Mouse (Mus musculus) kidney, adult 9 months (tissue): ENCODE data around the gene Ddx11.

ENCODE experiments used
- DNase-seq: peaks from one replicate; pipeline ENCODE4 v3.0.0; 2022

Ddx11 gene

GRCm38 (mm10) chr17:66123066-66123815 is at the start of gene Ddx11:
Ddx11 (plus strand) TSS chr17:66123520.
- peak; percentile 93 for DNase-seq

DNA sequence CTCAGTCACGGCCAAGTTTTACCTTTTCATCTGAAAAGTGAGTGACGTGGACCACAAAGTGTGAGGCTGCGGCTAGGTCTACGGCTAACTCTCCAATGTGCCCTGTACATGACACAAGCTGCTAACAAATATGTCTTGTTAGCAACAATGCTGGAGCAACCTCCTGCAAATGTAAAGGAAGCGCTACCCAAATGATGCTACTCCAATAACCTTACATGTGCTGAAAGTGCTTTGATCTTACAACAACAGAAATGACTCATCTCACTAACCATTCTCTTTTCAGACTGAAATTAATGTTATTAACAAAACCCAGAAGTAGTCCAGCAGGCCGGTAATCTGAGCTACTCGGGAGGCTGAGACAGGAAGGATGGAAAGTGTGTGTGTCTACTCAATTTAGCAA is 49.3 kb upstream of the Ddx11 start:
- DNase-seq: no peak

DNA sequence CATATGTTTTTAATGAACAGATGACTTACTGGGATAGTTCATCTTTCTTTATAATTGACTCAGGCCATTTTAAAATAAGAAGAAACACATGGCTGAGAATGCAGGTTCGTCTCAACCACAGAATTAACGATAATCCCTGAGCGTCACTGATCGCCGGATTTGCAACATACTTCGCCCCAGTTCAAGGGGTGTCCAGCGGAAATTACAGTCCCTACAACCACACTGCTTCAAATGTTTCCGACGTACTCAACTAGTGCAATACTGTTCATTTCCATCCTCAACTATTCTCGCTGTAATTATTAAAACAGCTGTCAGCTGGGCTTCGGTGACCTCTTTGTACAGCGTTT is 47.5 kb upstream of the Ddx11 start:
- DNase-seq: no peak

- peak; percentile 33 for DNase-seq
These were observed 47.0 kb upstream of the Ddx11 start for GRCm38 (mm10) chr17:66076174-66076927.

GRCm38 (mm10) chr17:66076934-66077333 is 46.4 kb upstream of the Ddx11 start, which contains the start of gene Ankrd12:
Ankrd12 (minus strand) TSS chr17:66077089.
- peak; percentile 97 for DNase-seq

DNA sequence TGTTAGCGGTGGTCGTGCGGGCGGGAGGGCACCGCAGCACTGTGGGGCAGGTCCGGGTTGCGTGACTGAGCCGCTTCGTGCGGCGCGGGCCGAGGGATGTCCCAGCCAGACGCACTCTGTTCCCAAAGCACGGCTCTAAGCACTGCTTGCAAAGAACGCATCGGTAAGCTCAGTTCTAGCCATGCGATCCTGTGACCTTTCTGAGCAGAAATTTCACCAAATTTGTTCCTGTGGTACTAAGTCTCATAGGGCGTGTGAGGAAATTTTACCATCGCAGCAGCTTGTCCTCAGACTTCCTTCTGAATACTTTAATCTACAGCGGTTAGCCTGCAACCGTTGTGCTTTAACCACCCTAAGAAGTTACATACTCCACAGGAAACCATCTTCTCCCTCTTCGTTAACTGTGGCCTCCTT is 45.9 kb upstream of the Ddx11 start:
- DNase-seq: no peak

DNA sequence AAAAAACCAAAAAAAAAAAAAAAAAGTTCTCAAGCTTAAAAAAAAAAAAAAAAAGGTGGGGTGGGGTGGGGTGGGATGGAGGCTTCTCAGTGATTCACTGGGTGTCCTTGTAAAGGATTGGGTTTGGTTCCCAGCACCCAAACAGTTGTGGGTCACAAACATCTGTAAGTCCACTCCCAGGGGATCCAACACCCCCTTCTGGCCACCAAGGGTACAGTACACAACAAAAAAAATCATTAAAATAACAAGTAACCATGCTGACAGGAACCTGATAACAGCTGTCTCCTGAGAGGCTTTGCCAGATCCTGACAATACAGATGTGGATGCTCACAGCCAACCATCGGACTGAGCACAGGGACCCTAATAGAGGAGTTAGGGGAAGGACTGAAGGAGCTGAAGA is 38.8 kb upstream of the Ddx11 start:
- DNase-seq: no peak

- no peak for DNase-seq
These were observed 38.3 kb upstream of the Ddx11 start for GRCm38 (mm10) chr17:66085038-66085437.

- no peak for DNase-seq
These were observed 33.1 kb upstream of the Ddx11 start for GRCm38 (mm10) chr17:66090251-66090650.

DNA sequence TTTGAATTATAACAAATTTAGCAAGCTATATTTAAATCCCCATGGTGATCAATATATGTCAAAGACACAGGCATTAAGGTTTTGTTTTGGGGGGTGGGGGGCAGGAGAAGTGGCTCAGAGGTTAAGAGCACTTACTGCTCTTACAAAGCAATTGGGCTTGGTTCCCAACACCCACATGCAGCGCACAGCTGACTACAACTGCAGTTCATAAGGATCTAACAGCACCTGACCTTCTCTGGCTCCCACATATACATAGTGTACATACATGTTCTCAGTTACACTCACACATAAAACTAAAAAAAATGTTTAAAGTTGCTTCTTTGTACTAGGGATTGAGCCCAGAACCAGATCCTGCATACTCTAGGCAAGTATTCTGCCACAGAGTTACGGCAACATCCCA is 31.9 kb upstream of the Ddx11 start:
- DNase-seq: no peak

DNA sequence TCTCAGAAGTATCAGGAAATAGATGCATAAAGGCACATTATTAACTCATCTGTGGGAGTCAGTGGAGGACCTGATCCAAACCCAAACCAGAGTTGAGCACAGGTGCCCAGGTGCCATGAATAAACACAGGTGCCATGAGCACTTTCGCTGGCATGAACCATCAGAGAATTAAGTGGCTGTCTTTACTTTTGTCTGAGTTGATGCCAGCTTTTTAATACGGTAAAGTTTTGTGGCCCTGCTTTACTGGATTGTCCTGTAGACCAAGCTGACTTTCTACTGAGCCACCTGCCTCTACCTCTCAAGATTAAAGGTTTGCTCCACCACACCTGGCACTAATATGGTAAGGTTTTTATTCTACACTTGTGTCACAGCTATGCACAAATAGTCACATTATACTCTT is 31.3 kb upstream of the Ddx11 start:
- DNase-seq: no peak

- DNase-seq: no peak
These were observed 30.7 kb upstream of the Ddx11 start for GRCm38 (mm10) chr17:66092664-66093063.

- peak; percentile 46 for DNase-seq
These were observed 22.5 kb upstream of the Ddx11 start for GRCm38 (mm10) chr17:66100566-66101379.

DNA sequence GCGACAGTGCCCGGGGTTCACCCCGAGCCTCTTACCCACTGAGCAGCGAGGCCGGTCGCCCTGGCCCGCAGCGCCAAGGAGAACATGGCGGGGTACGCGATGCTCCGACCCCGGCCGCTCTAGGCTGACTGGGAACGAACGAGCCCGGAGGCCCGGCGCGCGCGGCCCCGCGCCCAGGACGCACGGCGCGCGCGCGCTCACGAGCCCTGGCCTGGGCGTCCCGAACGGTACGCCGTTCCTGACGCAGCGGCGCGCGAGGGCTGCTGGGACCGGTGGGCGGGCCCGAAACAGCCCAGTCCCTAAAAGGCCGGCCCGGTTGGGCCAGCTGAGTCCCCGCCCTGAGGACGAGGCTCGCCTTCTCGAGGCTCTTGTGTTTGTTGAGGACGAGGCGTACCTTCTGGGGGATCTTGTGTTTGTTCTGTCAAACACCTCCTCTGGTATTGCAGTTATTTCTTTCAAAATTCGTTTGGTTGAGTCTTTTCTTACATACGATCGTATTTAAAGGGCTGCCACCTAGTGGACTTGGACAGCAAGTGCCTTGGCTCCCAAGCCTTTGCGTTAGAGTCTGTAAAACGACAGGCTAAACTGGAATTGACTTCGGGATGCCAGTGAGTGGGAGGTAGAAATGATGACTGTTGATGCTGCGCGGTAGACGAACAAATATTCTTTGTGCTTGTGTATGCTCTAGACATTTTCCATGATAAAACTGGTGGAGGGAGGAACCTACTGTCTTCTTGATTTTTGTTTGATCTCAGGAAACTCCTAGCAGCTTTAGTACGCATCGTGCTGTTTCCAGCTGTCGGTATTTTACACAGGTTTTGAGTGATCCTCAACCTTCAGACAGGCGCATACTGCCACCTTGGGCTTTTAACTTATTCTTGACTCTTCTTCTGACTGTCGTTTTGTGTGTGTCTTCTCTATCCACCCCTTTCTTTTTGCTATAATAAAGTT is 21.7 kb upstream of the Ddx11 start, which contains the start of gene Ndufv2:
Gene Ndufv2, minus strand, starts transcription at position 180 of the 951 bp plus-strand sequence.
- peak; percentile 93 for DNase-seq

DNA sequence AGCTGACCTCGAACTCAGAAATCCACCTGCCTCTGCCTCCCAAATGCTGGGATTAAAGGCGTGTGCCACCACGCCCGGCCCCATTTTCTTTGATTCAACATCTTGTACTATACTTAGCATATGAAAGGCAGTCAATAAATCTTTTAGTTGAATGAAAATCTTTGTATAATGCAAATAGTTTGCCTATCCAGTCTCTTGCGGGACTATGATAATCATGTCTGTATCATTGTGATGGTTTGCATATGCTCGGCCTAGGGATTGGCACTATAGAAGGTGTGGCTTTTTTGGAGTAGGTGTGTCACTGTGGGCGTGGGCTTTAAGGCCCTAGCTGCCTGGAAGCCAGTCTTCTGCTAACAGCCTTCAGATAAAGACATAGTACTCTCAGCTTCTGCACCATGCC is 19.2 kb upstream of the Ddx11 start:
- DNase-seq: no peak

GRCm38 (mm10) chr17:66106601-66107267 is 16.6 kb upstream of the Ddx11 start:
- peak; percentile 62 for DNase-seq

GRCm38 (mm10) chr17:66107466-66107865 is 15.9 kb upstream of the Ddx11 start:
- no peak for DNase-seq

- no peak for DNase-seq
These were observed 15.1 kb upstream of the Ddx11 start for GRCm38 (mm10) chr17:66108198-66108597.

DNA sequence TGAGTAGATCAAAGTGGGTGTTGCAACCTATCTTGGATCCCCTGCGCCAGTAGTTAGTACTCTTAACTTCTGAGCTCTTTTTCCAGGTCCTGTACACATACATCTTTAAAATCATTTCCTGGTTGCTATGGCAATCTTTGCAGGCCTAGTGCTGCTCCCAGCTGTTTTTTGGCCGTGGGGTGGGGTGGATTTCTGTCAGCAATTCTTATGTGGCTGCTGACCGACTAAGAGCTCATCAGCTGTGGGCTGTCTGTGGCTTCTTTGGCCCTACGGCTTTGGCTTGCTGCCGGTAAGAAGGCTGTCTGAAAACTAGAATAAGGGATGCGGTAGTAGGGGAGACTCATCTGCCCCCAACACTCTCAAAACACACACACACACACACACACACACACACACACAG is 12.6 kb upstream of the Ddx11 start:
- no peak for DNase-seq

DNA sequence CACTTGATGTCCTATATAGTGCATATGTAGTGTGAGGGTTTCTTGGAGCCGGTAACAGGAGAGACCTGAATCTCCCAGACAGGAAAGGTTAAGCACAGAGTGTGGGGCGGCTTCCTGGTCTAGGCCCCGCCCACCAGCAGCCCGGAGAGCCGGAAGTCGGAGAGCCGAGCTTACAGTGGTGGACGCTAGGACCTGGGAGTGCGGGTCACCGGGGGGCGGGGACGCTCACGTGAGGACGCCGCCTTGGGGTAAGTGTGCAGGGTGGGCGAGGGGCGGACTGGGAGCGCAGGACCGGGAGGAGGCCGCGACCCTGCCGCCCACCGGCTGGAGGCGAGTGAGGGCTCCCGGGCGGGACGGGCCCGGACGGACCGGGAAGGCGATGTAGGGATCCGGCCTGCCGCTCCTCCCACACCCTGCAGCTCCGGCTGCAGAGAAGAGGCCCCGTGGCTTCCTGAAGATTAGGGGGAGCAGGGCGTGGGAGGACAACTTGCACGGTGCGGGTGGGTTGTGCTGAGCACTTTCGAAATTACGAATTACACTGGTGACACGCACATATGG is 11.8 kb upstream of the Ddx11 start, which contains the start of gene Washc1:
Gene Washc1, plus strand, starts transcription at position 144 of the 558 bp plus-strand sequence.
- peak; percentile 91 for DNase-seq

GRCm38 (mm10) chr17:66112166-66112565 is 11.2 kb upstream of the Ddx11 start:
- DNase-seq: no peak
